8 mouse cellular contexts compared by ENCODE assay signal in genomic region chr5:72796186-72796613, GRCm38 (mm10). TPM values are rescaled to one million over a fixed set of nuclear protein-coding genes. Genes with fewer than 3 reads are reported as not detected.
A peak's percentile ranks its signal among the peaks of the same experiment; 100 is the strongest.
DNase-seq lines count a peak whose midpoint lies in the region; ATAC-seq and TF ChIP-seq lines count a peak whose summit lies in the region.

No protein-coding gene starts in this region.

- H3K4me1 ChIP-seq in E14TG2a.4 (replicated peaks; ENCODE audit: low read depth, low read length) = 0 out of 2 replicates have a peak, but pooled peaks cover 4% of the 10 kb centered on the region
- H3K4me1 ChIP-seq in heart, embryonic 10.5 days = peaks cover 28% of the 10 kb centered on the region

- no peaks in the 10 kb centered on the region for H3K9me3 ChIP-seq in E14TG2a.4 (ENCODE audit: low read length)
- no peaks in the 10 kb centered on the region for H3K9me3 ChIP-seq in heart, embryonic 10.5 days

- peak overlapping the region; percentile 86 for H3K27ac ChIP-seq in heart, embryonic 10.5 days

- peaks cover 9% of the 10 kb centered on the region; the same call in 1 of the 2 replicates for H3K27me3 ChIP-seq in E14TG2a.4 (ENCODE audit: insufficient read depth, low read length)
- no peaks in the 10 kb centered on the region for H3K27me3 ChIP-seq in heart, embryonic 10.5 days (ENCODE audit: insufficient read depth, poor library complexity, severe bottlenecking)

- DNase-seq in gastrocnemius, adult 18-20 months (ENCODE audit: low spot score) = peak; percentile 20
- no peak for DNase-seq in gastrocnemius, adult 8-10 months (ENCODE audit: low spot score in 2 of 2)
- no peak for DNase-seq in heart, embryonic 10.5 days (ENCODE audit: low spot score)
- DNase-seq in kidney, postnatal 14 days = peak; percentile 55
- DNase-seq in cerebellum, postnatal 36 days = no peak
- no peak for DNase-seq in cerebellum, adult 11 months

- peak; percentile 92 for ATAC-seq in megakaryocyte progenitor cell, adult 5-6 weeks (replicated peaks; ENCODE audit: poor library complexity)

- peak overlapping the region; percentile 17 for H3K4me3 ChIP-seq in E14TG2a.4 (replicated peaks; ENCODE audit: low read length)
- H3K4me3 ChIP-seq in heart, embryonic 10.5 days = peak overlapping the region; percentile 41; the same call in 1 of the 2 replicates

- TF ChIP-seq CTCF in E14TG2a.4 (conservative IDR thresholded peaks at IDR 0.05; ENCODE audit: low read length) = no peak

- 37% methylated on average over 14 of the region's 14 CpGs for WGBS in heart, embryonic 10.5 days

- H3K36me3 ChIP-seq in E14TG2a.4 (ENCODE audit: insufficient read depth, low read length) = no peaks in the 10 kb centered on the region
- no peaks in the 10 kb centered on the region for H3K36me3 ChIP-seq in heart, embryonic 10.5 days

RNA-seq across cellular contexts. Expression of gene Txk, which starts 43.6 kb away (rescaled TPM):
- total RNA-seq in gastrocnemius, adult 18-20 months (2021) = not detected
- not detected for total RNA-seq in gastrocnemius, adult 8-10 months (2022)
- not detected in 2 replicates for polyA plus RNA-seq in heart, embryonic 10.5 days (2016; fragmentation: Nextera tagmentation; extraction: Ambion mirVana)
- 0.57 and 1.2 TPM in 2 replicates for total RNA-seq in megakaryocyte progenitor cell, adult 5-6 weeks (2015)
- total RNA-seq in megakaryocyte progenitor cell, adult 5-6 weeks (2017) = 0.08 and 0.41 TPM in 2 replicates

Comparison
In these comparisons a context has a peak if more than half of its experiments do, and no peak if none do; other contexts are left out.
1. DNase-seq: peak in gastrocnemius, adult 18-20 months (single experiment) and kidney, postnatal 14 days (single experiment); none in gastrocnemius, adult 8-10 months (0 of 2), heart, embryonic 10.5 days (single experiment), cerebellum, postnatal 36 days (0 of 2) and cerebellum, adult 11 months (single experiment).